Mouse (Mus musculus) lung, adult 2 months (tissue): ENCODE results near the gene Dmrtc2.

Experiments
- CTCF ChIP-seq: fragments of 200-500 bp; IDR thresholded peaks from 2 replicates; pipeline ENCODE4 v1.5.1; 2011; ENCODE audit warnings: mild to moderate bottlenecking, low read length, control low read depth; ENCODE audit not compliant: insufficient read depth
- POLR2A ChIP-seq: fragments of 200-500 bp; IDR thresholded peaks from 2 replicates; pipeline ENCODE4 v1.6.1; 2011; ENCODE audit warnings: low read depth, mild to moderate bottlenecking, control low read depth, low read length, borderline replicate concordance; ENCODE audit errors: extremely low read depth

GRCm38 (mm10) chr7:24890281-24891216 is 20.7 kb downstream of the Dmrtc2 start:
- TF ChIP-seq CTCF, result peak; percentile 100
- peak; percentile 63; the same call in 1 of the 2 replicates for TF ChIP-seq POLR2A
